Mouse (Mus musculus) lung, postnatal 0 days (tissue): ENCODE measurements around the gene D6Ertd527e.
A peak's percentile ranks its signal among the peaks of the same experiment; 100 is the strongest.

Experiments used
- CTCF ChIP-seq: IDR thresholded peaks from 2 replicates; pipeline ENCODE4 v1.5.1; 2016; ENCODE audit warnings: antibody characterized with exemption, mild to moderate bottlenecking
- EP300 ChIP-seq: IDR thresholded peaks from 2 replicates; pipeline ENCODE4 v1.6.1; 2016; ENCODE audit warnings: antibody characterized with exemption, mild to moderate bottlenecking, control low read depth

- TF ChIP-seq EP300 (no peak), CTCF (peak; percentile 50)
Observed at GRCm38 (mm10) chr6:87120661-87121060, 16.1 kb downstream of the D6Ertd527e start.
